In the genomic region with DNA sequence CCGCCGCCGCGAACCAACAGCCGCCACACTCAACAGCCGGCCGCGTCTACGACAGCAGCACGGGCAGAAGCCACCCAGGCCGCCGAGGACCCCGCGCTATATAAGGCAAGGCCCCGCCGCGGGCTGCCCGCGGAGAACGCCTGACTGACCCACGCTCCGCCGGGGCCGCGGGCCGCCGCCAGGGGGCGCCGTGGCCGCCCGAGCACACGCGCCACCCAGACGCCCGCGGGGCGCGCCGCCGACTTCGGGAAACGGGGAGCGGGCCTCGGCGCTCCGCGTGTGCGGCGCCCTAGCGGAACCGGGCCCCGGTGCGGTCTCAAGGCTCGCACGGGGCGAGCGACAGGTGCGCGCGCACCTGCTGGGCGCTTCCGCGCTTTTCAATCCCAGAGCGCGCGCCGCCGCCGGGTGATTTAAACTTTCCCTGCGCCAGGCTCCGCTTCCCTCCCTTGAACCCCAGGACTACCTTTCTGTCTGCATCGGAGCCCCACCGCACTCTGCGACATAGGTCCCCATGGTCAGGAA, we compare ENCODE assay signal across 8 mouse cellular contexts. TPM values are rescaled to one million over a fixed set of nuclear protein-coding genes. Genes with fewer than 3 reads are reported as not detected.
A peak's percentile ranks its signal among the peaks of the same experiment; 100 is the strongest.
DNase-seq lines count a peak whose midpoint lies in the region; ATAC-seq and TF ChIP-seq lines count a peak whose summit lies in the region.

A gene (minus strand): TSS at position 153 of the 522 bp plus-strand sequence.

- H3K4me1 ChIP-seq in brown adipose tissue, adult 24 weeks (ENCODE audit: control insufficient read depth, insufficient read depth, insufficient read length, low read length) = no peaks in the 10 kb centered on the region
- H3K4me1 ChIP-seq in heart, embryonic 13.5 days = peaks cover 23% of the 10 kb centered on the region
- H3K4me1 ChIP-seq in liver, embryonic 11.5 days (replicated peaks; ENCODE audit: control insufficient read depth, insufficient read depth, low read length) = peaks cover 5% of the 10 kb centered on the region; the same call in 1 of the 2 replicates

- ATAC-seq in CD4-positive, CD25-positive, alpha-beta regulatory T cell, adult 4 months = peak; percentile 93
- ATAC-seq in erythroid progenitor cell, adult 5-6 weeks (replicated peaks; ENCODE audit: low FRiP score, poor library complexity, severe bottlenecking) = peak; percentile 93
- peak; percentile 99 for ATAC-seq in heart, embryonic 13.5 days (ENCODE audit: extremely low read depth, insufficient number of reproducible peaks, low FRiP score, low TSS enrichment)
- ATAC-seq in liver, embryonic 11.5 days (replicated peaks; ENCODE audit: low FRiP score) = peak; percentile 99

- peak within 1 kb of the TSS; percentile 92 for H3ac ChIP-seq in myocyte (ENCODE audit: control insufficient read depth, insufficient read length)

- H3K79me2 ChIP-seq in myocyte (ENCODE audit: control insufficient read depth, insufficient read depth) = peaks cover 45% of the 10 kb centered on the region

- H3K4me2 ChIP-seq in heart, embryonic 13.5 days = peak within 1 kb of the TSS; percentile 85
- peak within 1 kb of the TSS; percentile 88 for H3K4me2 ChIP-seq in liver, embryonic 11.5 days
- H3K4me2 ChIP-seq in myocyte (ENCODE audit: low read depth) = peak within 1 kb of the TSS; percentile 79

- under 1% methylated on average over 57 of the region's 74 CpGs for WGBS in heart, embryonic 13.5 days
- WGBS in liver, embryonic 11.5 days = under 1% methylated on average over 74 of the region's 74 CpGs

- H3K36me3 ChIP-seq in heart, embryonic 13.5 days = peaks cover 8% of the 10 kb centered on the region
- H3K36me3 ChIP-seq in liver, embryonic 11.5 days (ENCODE audit: control insufficient read depth, insufficient read depth, low read length) = peaks cover 4% of the 10 kb centered on the region; the same call in 1 of the 2 replicates
- H3K36me3 ChIP-seq in myocyte (ENCODE audit: control insufficient read depth, insufficient read depth) = no peaks in the 10 kb centered on the region

- H3K27me3 ChIP-seq in heart, embryonic 13.5 days (replicated peaks) = no peaks in the 10 kb centered on the region
- no peaks in the 10 kb centered on the region for H3K27me3 ChIP-seq in liver, embryonic 11.5 days (replicated peaks; ENCODE audit: control insufficient read depth, insufficient read depth, low read length)
- H3K27me3 ChIP-seq in myocyte (ENCODE audit: control insufficient read depth, insufficient read depth, insufficient read length) = no peaks in the 10 kb centered on the region

- H3K27ac ChIP-seq in brown adipose tissue, adult 24 weeks (replicated peaks; ENCODE audit: low read depth, low read length) = peak within 1 kb of the TSS; percentile 94
- peak within 1 kb of the TSS; percentile 92 for H3K27ac ChIP-seq in heart, embryonic 13.5 days (replicated peaks)
- H3K27ac ChIP-seq in liver, embryonic 11.5 days (ENCODE audit: low read depth, low read length) = peak within 1 kb of the TSS; percentile 88

- H3K9me3 ChIP-seq in heart, embryonic 13.5 days = no peaks in the 10 kb centered on the region
- no peaks in the 10 kb centered on the region for H3K9me3 ChIP-seq in liver, embryonic 11.5 days (ENCODE audit: control insufficient read depth, low read length)

- TF ChIP-seq POLR2A in myocyte (IDR thresholded peaks at IDR 0.05; ENCODE audit: insufficient read length, low read depth) = peak; percentile 86

- H3K4me3 ChIP-seq in brown adipose tissue, adult 24 weeks (ENCODE audit: insufficient read depth, low read depth, low read length) = peak within 1 kb of the TSS; percentile 90
- peak within 1 kb of the TSS; percentile 94 for H3K4me3 ChIP-seq in heart, embryonic 13.5 days
- peak within 1 kb of the TSS; percentile 93 for H3K4me3 ChIP-seq in liver, embryonic 11.5 days (ENCODE audit: low read depth, low read length)
- H3K4me3 ChIP-seq in myocyte = peak within 1 kb of the TSS; percentile 87

- DNase-seq in kidney, postnatal 10 days = peak; percentile 95
- DNase-seq in liver, embryonic 11.5 days (ENCODE audit: low spot score) = peak; percentile 91
- DNase-seq in spleen, postnatal 4 days (ENCODE audit: low spot score in 2 of 2) = peak; percentile 93 to 98

- H3K9ac ChIP-seq in heart, embryonic 13.5 days = peak within 1 kb of the TSS; percentile 91
- peak within 1 kb of the TSS; percentile 91 for H3K9ac ChIP-seq in liver, embryonic 11.5 days (ENCODE audit: low read depth, low read length)

TF ChIP-seq in myocyte, 11 proteins besides CTCF, POLR2A, EP300 and RAD21:
- peak; percentile 99 for TF ChIP-seq SRF (IDR thresholded peaks at IDR 0.05; ENCODE audit: control insufficient read depth, insufficient read length, low read depth)
- TF ChIP-seq MYOG (IDR thresholded peaks at IDR 0.05; ENCODE audit: control insufficient read depth in 1 of 3, insufficient read depth in 1 of 3, insufficient read length in 2 of 3, low read depth in 2 of 3) = peak in 1 of 3 experiments; percentile 52
- TF ChIP-seq MYOD1 (IDR thresholded peaks at IDR 0.05; ENCODE audit: control insufficient read depth in 1 of 3, insufficient read length in 2 of 3, low read depth in 2 of 3) = peak in 1 of 3 experiments; percentile 25
- TF ChIP-seq USF1 (IDR thresholded peaks at IDR 0.05; ENCODE audit: low read depth) = no peak
- no peak for TF ChIP-seq CEBPB (IDR thresholded peaks at IDR 0.05; ENCODE audit: insufficient read depth, poor library complexity, severe bottlenecking)
- no peak for TF ChIP-seq TCF3 (IDR thresholded peaks at IDR 0.05; ENCODE audit: insufficient read length, low read depth)
- peak; percentile 65 for TF ChIP-seq MAX (IDR thresholded peaks at IDR 0.05; ENCODE audit: low read depth)
- TF ChIP-seq E2F4 (IDR thresholded peaks at IDR 0.05; ENCODE audit: insufficient read depth) = no peak
- no peak for TF ChIP-seq REST (IDR thresholded peaks at IDR 0.05; ENCODE audit: insufficient read depth, insufficient read length)
- TF ChIP-seq POLR2AphosphoS2 (IDR thresholded peaks at IDR 0.05; ENCODE audit: insufficient read length, low read depth) = peak; percentile 68

RNA-seq across cellular contexts. Expression of the gene that starts here (rescaled TPM):
- polyA plus RNA-seq in CD4-positive, CD25-positive, alpha-beta regulatory T cell, adult 4 months (2017; shearing (Covaris generic)) = 10 to 100 TPM; 15.5 to 21.5 TPM
- polyA plus RNA-seq in brown adipose tissue, adult 24 weeks (2012; ENCODE audit: insufficient read depth, insufficient read length, missing spikeins) = 26.7 and 27.2 TPM in 2 replicates
- total RNA-seq in erythroid progenitor cell, adult 5-6 weeks (2015; ENCODE audit: low replicate concordance) = 20.1 and 38.9 TPM in 2 replicates
- total RNA-seq in erythroid progenitor cell, adult 5-6 weeks (2017; ENCODE audit: low replicate concordance) = 29.4 and 30.2 TPM in 2 replicates
- 16.7 and 19.1 TPM in 2 replicates for polyA plus RNA-seq in heart, embryonic 13.5 days (2015; fragmentation: Nextera tagmentation; extraction: Ambion mirVana)
- 15.9 and 18.7 TPM in 2 replicates for polyA plus RNA-seq in liver, embryonic 11.5 days (2014; fragmentation: Nextera tagmentation; extraction: Ambion mirVana)
- polyA plus RNA-seq in myocyte (2012; fragmentation: generic; extraction: Trizol) = 15.6 TPM

Comparison
In these comparisons a context has a peak if more than half of its experiments do, and no peak if none do; other contexts are left out.
1. Peak in every context shown above with its lines: DNase-seq, ATAC-seq, H3K4me3 ChIP-seq and H3K27ac ChIP-seq.